Comparison of ENCODE assay signal across 8 mouse cellular contexts in the genomic region with DNA sequence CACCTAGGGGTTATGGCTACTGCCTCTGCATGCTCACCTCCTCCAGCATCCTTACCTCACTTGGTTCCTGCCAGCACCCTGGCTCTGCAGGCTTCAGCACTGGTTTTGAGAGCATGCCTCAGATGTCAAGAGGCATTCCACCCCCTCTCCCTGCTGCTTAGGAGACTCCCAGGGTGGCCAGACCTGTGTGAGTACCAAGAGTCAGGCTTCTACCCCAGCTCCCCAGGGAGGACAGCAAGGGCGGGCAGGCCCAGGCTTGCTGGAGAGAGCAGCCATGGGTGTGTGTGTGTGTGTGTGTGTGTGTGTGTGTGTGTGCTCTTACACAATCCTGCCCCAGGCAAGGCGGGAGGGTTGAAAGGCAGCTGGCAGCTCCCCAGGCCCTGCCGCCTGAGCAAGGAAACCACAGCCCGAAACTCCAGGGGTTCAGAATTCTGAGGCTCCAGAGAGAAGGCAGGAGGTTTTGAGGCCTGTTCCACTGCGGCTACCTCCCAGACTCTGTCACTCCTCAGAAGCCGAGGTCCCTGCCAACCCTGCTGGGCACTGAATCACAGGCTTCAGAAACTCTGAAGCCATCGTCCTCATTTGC. TPM values are rescaled to one million over a fixed set of nuclear protein-coding genes. Genes with fewer than 3 reads are reported as not detected.
DNase-seq lines count a peak whose midpoint lies in the region; ATAC-seq and TF ChIP-seq lines count a peak whose summit lies in the region.

No protein-coding gene starts in this region.

- TF ChIP-seq CTCF in liver, adult 2 months (IDR thresholded peaks at IDR 0.05; ENCODE audit: low read depth, low read length), result no peak

- intact Hi-C loops in heart, postnatal 25 days (cut with DNase I), result no loop called here

- peaks cover 7% of the 10 kb centered on the region; the same call in 1 of the 2 replicates for H3K79me2 ChIP-seq in liver, adult 2 months (ENCODE audit: control insufficient read depth, insufficient read depth, low read length)

- 26% methylated on average over 7 of the region's 7 CpGs for WGBS in embryonic facial prominence, embryonic 13.5 days
- 23% methylated on average over 7 of the region's 7 CpGs for WGBS in liver, adult 2 months
- 48% methylated on average over 7 of the region's 7 CpGs for WGBS in neural tube, embryonic 14.5 days

- H3K4me1 ChIP-seq in embryonic facial prominence, embryonic 13.5 days, result peaks cover 30% of the 10 kb centered on the region
- H3K4me1 ChIP-seq in liver, adult 2 months (ENCODE audit: control insufficient read depth, insufficient read depth, low read length), result peaks cover 4% of the 10 kb centered on the region; the same call in 1 of the 2 replicates
- H3K4me1 ChIP-seq in neural tube, embryonic 14.5 days (ENCODE audit: control insufficient read depth, insufficient read depth, low read length), result peaks cover 11% of the 10 kb centered on the region; the same call in 1 of the 2 replicates

- peak overlapping the region; percentile 16 for H3K4me2 ChIP-seq in embryonic facial prominence, embryonic 13.5 days
- H3K4me2 ChIP-seq in neural tube, embryonic 14.5 days (ENCODE audit: low read depth, low read length), result no peak overlapping the region

- DNase-seq in right cerebral cortex, postnatal 10 days (ENCODE audit: low spot score in 2 of 2), result peak; percentile 43 to 46
- no peak for DNase-seq in right cerebral cortex, postnatal 25 days
- peak; percentile 47 for DNase-seq in heart, postnatal 25 days (ENCODE audit: low spot score)
- peak; percentile 70 for DNase-seq in liver, adult 2 months (ENCODE audit: extremely low read depth, low read depth, low spot score)
- DNase-seq in retina, embryonic 14.5 days (ENCODE audit: low spot score), result no peak
- DNase-seq in B cell, adult 2 months, result no peak

- TF ChIP-seq POLR2A in liver, adult 2 months (IDR thresholded peaks at IDR 0.05; ENCODE audit: extremely low read depth, insufficient read depth, low read length), result no peak

- no peak for ATAC-seq in embryonic facial prominence, embryonic 13.5 days (ENCODE audit: insufficient number of reproducible peaks, insufficient read depth, low FRiP score, low TSS enrichment, low read depth)
- no peak for ATAC-seq in neural tube, embryonic 14.5 days (ENCODE audit: low read depth)

- H3K9ac ChIP-seq in embryonic facial prominence, embryonic 13.5 days, result peak overlapping the region; percentile 58
- H3K9ac ChIP-seq in liver, adult 2 months (ENCODE audit: low read depth, low read length), result peak overlapping the region; percentile 37; the same call in 1 of the 2 replicates
- H3K9ac ChIP-seq in neural tube, embryonic 14.5 days (replicated peaks; ENCODE audit: low read depth, low read length), result 0 out of 2 replicates have a peak overlapping the region, but pooled peaks have one; percentile 16

- H3K36me3 ChIP-seq in embryonic facial prominence, embryonic 13.5 days, result no peaks in the 10 kb centered on the region
- H3K36me3 ChIP-seq in liver, adult 2 months (ENCODE audit: control insufficient read depth, insufficient read depth, low read length), result no peaks in the 10 kb centered on the region
- no peaks in the 10 kb centered on the region for H3K36me3 ChIP-seq in neural tube, embryonic 14.5 days (ENCODE audit: control insufficient read depth, insufficient read depth, low read length)

- no peaks in the 10 kb centered on the region for H3K9me3 ChIP-seq in embryonic facial prominence, embryonic 13.5 days
- no peaks in the 10 kb centered on the region for H3K9me3 ChIP-seq in neural tube, embryonic 14.5 days (ENCODE audit: control insufficient read depth, low read length)

- no peaks in the 10 kb centered on the region for H3K27me3 ChIP-seq in embryonic facial prominence, embryonic 13.5 days
- H3K27me3 ChIP-seq in liver, adult 2 months (ENCODE audit: control insufficient read depth, insufficient read depth, low read length), result no peaks in the 10 kb centered on the region
- no peaks in the 10 kb centered on the region for H3K27me3 ChIP-seq in neural tube, embryonic 14.5 days (ENCODE audit: control insufficient read depth, insufficient read depth, low read length)

- no peak overlapping the region for H3K4me3 ChIP-seq in embryonic facial prominence, embryonic 13.5 days
- H3K4me3 ChIP-seq in liver, adult 2 months (ENCODE audit: insufficient read depth, low read depth, low read length), result no peak overlapping the region
- H3K4me3 ChIP-seq in neural tube, embryonic 14.5 days (ENCODE audit: low read depth, low read length), result no peak overlapping the region

- H3K27ac ChIP-seq in embryonic facial prominence, embryonic 13.5 days, result peak overlapping the region; percentile 93
- no peak overlapping the region for H3K27ac ChIP-seq in liver, adult 2 months (replicated peaks; ENCODE audit: insufficient read depth, low read depth, low read length)
- H3K27ac ChIP-seq in neural tube, embryonic 14.5 days (ENCODE audit: low read depth, low read length), result no peak overlapping the region

RNA-seq across cellular contexts. Expression of a gene that starts 4.1 kb away (rescaled TPM):
- 3,278 and 3,456 TPM in 2 replicates for polyA plus RNA-seq in embryonic facial prominence, embryonic 13.5 days (2015; fragmentation: Nextera tagmentation; extraction: Ambion mirVana)
- 100 to 1,000 TPM; 231 to 265 TPM for total RNA-seq in heart, postnatal 25 days (2021)
- total RNA-seq in liver, adult 2 months (2014; rRNA removed), result 259 and 274 TPM in 2 replicates
- polyA plus RNA-seq in liver, adult 2 months (2012; rRNA removed), result 214 and 240 TPM in 2 replicates
- 1,651 and 1,970 TPM in 2 replicates for polyA plus RNA-seq in neural tube, embryonic 14.5 days (2014; fragmentation: Nextera tagmentation; extraction: Ambion mirVana)

Comparison
In these comparisons a context has a peak if more than half of its experiments do, and no peak if none do; other contexts are left out.
1. DNase-seq: peak in right cerebral cortex, postnatal 10 days (2 of 2), heart, postnatal 25 days (single experiment) and liver, adult 2 months (single experiment); none in right cerebral cortex, postnatal 25 days (single experiment), retina, embryonic 14.5 days (single experiment) and B cell, adult 2 months (0 of 2).
2. Peak in every context shown above with its lines, with median percentiles within 50 percentile points of each other: H3K9ac ChIP-seq.